Comparison of ENCODE assay signal across 8 mouse cellular contexts in the genomic region with DNA sequence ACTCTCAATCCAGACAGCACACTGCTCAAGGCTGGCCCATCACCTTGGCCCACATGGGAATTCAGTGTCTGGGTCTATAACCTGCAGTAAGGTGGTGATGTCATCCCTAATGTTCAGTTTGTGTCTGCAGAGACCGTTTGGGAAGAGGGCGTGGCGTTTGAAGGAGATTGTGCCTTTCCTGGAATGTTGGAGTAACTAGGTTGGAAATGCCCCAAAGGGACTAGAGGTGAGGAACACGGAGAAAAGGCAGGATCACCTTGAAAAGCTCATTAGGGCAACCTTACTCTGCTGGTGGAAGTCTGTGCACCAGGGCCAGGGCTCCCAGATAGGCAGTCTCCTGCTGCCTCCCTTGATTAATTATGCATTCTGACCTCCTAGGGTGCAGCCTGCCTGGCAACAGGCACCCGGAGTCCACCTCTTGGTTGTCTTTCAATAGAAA.
DNase-seq lines count a peak whose midpoint lies in the region; ATAC-seq and TF ChIP-seq lines count a peak whose summit lies in the region.

No protein-coding gene starts in this region.

- peak overlapping the region; percentile 51 for H3K4me2 ChIP-seq in forebrain, embryonic 16.5 days (ENCODE audit: low read length)

- TF ChIP-seq EP300 in ES-Bruce4 (IDR thresholded peaks at IDR 0.05; ENCODE audit: insufficient read depth, low read depth, low read length) = peak; percentile 68; the same call in 1 of the 2 replicates

- 2% methylated on average over 5 of the region's 5 CpGs for WGBS in forebrain, embryonic 16.5 days

- no peaks in the 10 kb centered on the region for H3K27me3 ChIP-seq in ES-Bruce4 (ENCODE audit: control insufficient read depth, insufficient read depth, low read length, poor library complexity, severe bottlenecking)
- H3K27me3 ChIP-seq in forebrain, embryonic 16.5 days (replicated peaks; ENCODE audit: control insufficient read depth, insufficient read depth, low read length) = no peaks in the 10 kb centered on the region

- peak; percentile 80 for DNase-seq in brain, embryonic 14.5 days (ENCODE audit: low read depth)
- DNase-seq in kidney, adult 18-20 months = peak; percentile 58
- peak; percentile 41 for DNase-seq in neural tube, embryonic 10.5 days (ENCODE audit: extremely low spot score, low spot score)
- DNase-seq in spleen, postnatal 36 days (ENCODE audit: low spot score in 2 of 2) = no peak
- no peak for DNase-seq in retina, embryonic 14.5 days (ENCODE audit: low spot score)
- DNase-seq in adipocyte (ENCODE audit: low spot score) = no peak

- no peaks in the 10 kb centered on the region for H3K36me3 ChIP-seq in ES-Bruce4 (ENCODE audit: control insufficient read depth, insufficient read depth, low read length, poor library complexity, severe bottlenecking)
- H3K36me3 ChIP-seq in forebrain, embryonic 16.5 days (ENCODE audit: control insufficient read depth, insufficient read depth) = no peaks in the 10 kb centered on the region

- no peak overlapping the region for H3K9ac ChIP-seq in ES-Bruce4 (ENCODE audit: low read depth, poor library complexity, severe bottlenecking)
- peak overlapping the region; percentile 45; the same call in 1 of the 2 replicates for H3K9ac ChIP-seq in forebrain, embryonic 16.5 days (replicated peaks; ENCODE audit: low read depth, low read length)

- no peak overlapping the region for H3K27ac ChIP-seq in ES-Bruce4 (ENCODE audit: insufficient read depth, low read length)
- H3K27ac ChIP-seq in forebrain, embryonic 16.5 days (ENCODE audit: low read length) = peak overlapping the region; percentile 3

- no peak overlapping the region for H3K4me3 ChIP-seq in ES-Bruce4 (ENCODE audit: low read depth, low read length)
- H3K4me3 ChIP-seq in forebrain, embryonic 16.5 days (replicated peaks; ENCODE audit: low read length) = peak overlapping the region; percentile 28

- H3K4me1 ChIP-seq in ES-Bruce4 (ENCODE audit: control insufficient read depth, insufficient read depth, low read length) = peaks cover 17% of the 10 kb centered on the region
- peaks cover 18% of the 10 kb centered on the region for H3K4me1 ChIP-seq in forebrain, embryonic 16.5 days (replicated peaks; ENCODE audit: control insufficient read depth, insufficient read depth, low read length)

- H3K9me3 ChIP-seq in ES-Bruce4 (replicated peaks; ENCODE audit: control insufficient read depth, insufficient read depth, low read length, poor library complexity, severe bottlenecking) = no peaks in the 10 kb centered on the region
- no peaks in the 10 kb centered on the region for H3K9me3 ChIP-seq in forebrain, embryonic 16.5 days (ENCODE audit: control insufficient read depth, low read length)

- TF ChIP-seq CTCF in ES-Bruce4 (IDR thresholded peaks at IDR 0.05; ENCODE audit: low read depth, low read length) = no peak
- TF ChIP-seq CTCF in brain, embryonic 14.5 days (IDR thresholded peaks at IDR 0.05; ENCODE audit: borderline replicate concordance, extremely low read depth, insufficient read depth, insufficient read length) = no peak

- TF ChIP-seq POLR2A in ES-Bruce4 (IDR thresholded peaks at IDR 0.05; ENCODE audit: insufficient read depth, low read length) = no peak
- TF ChIP-seq POLR2A in brain, embryonic 14.5 days (IDR thresholded peaks at IDR 0.05; ENCODE audit: borderline replicate concordance, extremely low read depth, insufficient read depth, insufficient read length, poor library complexity, severe bottlenecking) = no peak

- ATAC-seq in forebrain, embryonic 16.5 days = peak; percentile 66

Comparison
In these comparisons a context has a peak if more than half of its experiments do, and no peak if none do; other contexts are left out.
1. DNase-seq: peak in brain, embryonic 14.5 days (single experiment), kidney, adult 18-20 months (single experiment) and neural tube, embryonic 10.5 days (single experiment); none in spleen, postnatal 36 days (0 of 2), retina, embryonic 14.5 days (single experiment) and adipocyte (single experiment).